Comparison of ENCODE assay signal across 11 mouse cellular contexts in genomic region chr9:68402176-68402845, GRCm38 (mm10).
A peak's percentile ranks its signal among the peaks of the same experiment; 100 is the strongest.
DNase-seq lines count a peak whose midpoint lies in the region; TF ChIP-seq lines count a peak whose summit lies in the region.
"Had no signal": no experiment of that assay in that cellular context is flagged by ENCODE, and none has a peak within 500 bp of the region (broad histone marks: within the 10 kb centered on the region; RNA-seq: fewer than 3 reads in every experiment).

No protein-coding gene starts in this region.

- H3K36me3 ChIP-seq in thymus, adult 2 months (ENCODE audit: control insufficient read depth, insufficient read depth, low read length), result no peaks in the 10 kb centered on the region
- H3K36me3 ChIP-seq: neural tube, embryonic 13.5 days had no signal

- H3K4me1 ChIP-seq in thymus, adult 2 months (replicated peaks; ENCODE audit: control insufficient read depth, insufficient read depth, low read length), result no peaks in the 10 kb centered on the region

- no peak for TF ChIP-seq CTCF in layer of hippocampus, adult 2 months (conservative IDR thresholded peaks at IDR 0.05)
- no peak for TF ChIP-seq CTCF in thymus, adult 2 months (IDR thresholded peaks at IDR 0.05; ENCODE audit: borderline replicate concordance, control insufficient read depth, extremely low read depth, insufficient read depth, low read length, poor library complexity)

- H3K27me3 ChIP-seq in thymus, adult 2 months (ENCODE audit: control insufficient read depth, insufficient read depth, low read length), result no peaks in the 10 kb centered on the region
- H3K27me3 ChIP-seq: neural tube, embryonic 13.5 days had no signal

- intact Hi-C loops in heart, postnatal 10 days (cut with DNase I), result no loop called here

- 83% methylated on average over 8 of the region's 8 CpGs for WGBS in thymus, adult 2 months

- no peak overlapping the region for H3K27ac ChIP-seq in layer of hippocampus, adult 2 months
- no peak overlapping the region for H3K27ac ChIP-seq in thymus, adult 2 months (ENCODE audit: control insufficient read depth, insufficient read depth, low read length)
- H3K27ac ChIP-seq: gastrocnemius, adult 2 months; left cerebral cortex, adult 2 months; neural tube, embryonic 13.5 days had no signal

- TF ChIP-seq POLR2A in thymus, adult 2 months (IDR thresholded peaks at IDR 0.05; ENCODE audit: control insufficient read depth, extremely low read depth, insufficient read depth, low read length, poor library complexity), result no peak

- H3K4me3 ChIP-seq in layer of hippocampus, adult 2 months, result no peak overlapping the region
- H3K4me3 ChIP-seq in thymus, adult 2 months (ENCODE audit: control insufficient read depth, insufficient read depth, low read length), result no peak overlapping the region
- H3K4me3 ChIP-seq: gastrocnemius, adult 2 months; left cerebral cortex, adult 2 months; neural tube, embryonic 13.5 days had no signal

- peak; percentile 25 for DNase-seq in adrenal gland, postnatal 10 days
- no peak for DNase-seq in adrenal gland, adult 2 months
- peak; percentile 8 to 11 for DNase-seq in layer of hippocampus, adult 18-20 months (ENCODE audit: low spot score in 2 of 2)
- DNase-seq in layer of hippocampus, adult 2 months (ENCODE audit: low spot score in 2 of 2), result no peak
- peak; percentile 28 to 37 for DNase-seq in heart, postnatal 10 days
- DNase-seq in lung, postnatal 4 days, result peak; percentile 8 to 34
- no peak for DNase-seq in thymus, adult 2 months
- DNase-seq in spleen, adult 12 weeks (ENCODE audit: low spot score), result no peak
- DNase-seq: gastrocnemius, adult 2 months had no signal

Comparison
In these comparisons a context has a peak if more than half of its experiments do, and no peak if none do; other contexts are left out.
1. DNase-seq: peak in adrenal gland, postnatal 10 days (single experiment), layer of hippocampus, adult 18-20 months (2 of 2), heart, postnatal 10 days (2 of 2) and lung, postnatal 4 days (2 of 2); none in adrenal gland, adult 2 months (single experiment), layer of hippocampus, adult 2 months (0 of 2), thymus, adult 2 months (single experiment) and spleen, adult 12 weeks (single experiment).